Mouse (Mus musculus) ES-Bruce4 (cell line): ENCODE data around the gene Mapk1. TPM values are rescaled to one million over a fixed set of nuclear protein-coding genes. Genes with fewer than 3 reads are reported as not detected.

Experiments
- H3K27ac ChIP-seq: 2 replicates; pipeline ENCODE4 v1.5.1; 2012; ENCODE audit warnings: low read length, inconsistent platforms; ENCODE audit not compliant: insufficient read depth
- H3K27me3 ChIP-seq: 2 replicates; pipeline ENCODE4 v1.6.1; 2012; ENCODE audit warnings: mild to moderate bottlenecking, low read length, inconsistent platforms; ENCODE audit not compliant: control insufficient read depth, poor library complexity, insufficient read depth, severe bottlenecking
- H3K36me3 ChIP-seq: 2 replicates; pipeline ENCODE4 v1.6.1; 2012; ENCODE audit warnings: inconsistent platforms, mild to moderate bottlenecking, low read length, moderate library complexity; ENCODE audit not compliant: control insufficient read depth, poor library complexity, insufficient read depth, severe bottlenecking
- H3K4me1 ChIP-seq: one replicate; pipeline ENCODE4 v1.8.1; 2011; ENCODE audit warnings: low read length; ENCODE audit not compliant: control insufficient read depth, insufficient read depth
- H3K4me3 ChIP-seq: 2 replicates; pipeline ENCODE4 v1.5.1; 2011; ENCODE audit warnings: low read depth, mild to moderate bottlenecking, low read length
- H3K9ac ChIP-seq: 2 replicates; pipeline ENCODE4 v1.6.1; 2012; ENCODE audit warnings: low read depth, mild to moderate bottlenecking, inconsistent platforms; ENCODE audit not compliant: poor library complexity, severe bottlenecking
- H3K9me3 ChIP-seq: replicated peaks from 2 replicates; pipeline ENCODE4 v1.6.1; 2012; ENCODE audit warnings: mild to moderate bottlenecking, low read length, inconsistent platforms; ENCODE audit not compliant: control insufficient read depth, poor library complexity, insufficient read depth, severe bottlenecking
- CTCF ChIP-seq: IDR thresholded peaks from one replicate; pipeline ENCODE4 v1.8.1; 2011; ENCODE audit warnings: low read depth, low read length
- EP300 ChIP-seq: IDR thresholded peaks from 2 replicates; pipeline ENCODE4 v1.6.1; 2011; ENCODE audit warnings: low read depth, low read length; ENCODE audit not compliant: insufficient read depth
- POLR2A ChIP-seq: IDR thresholded peaks from one replicate; pipeline ENCODE4 v1.8.1; 2011; ENCODE audit warnings: low read length; ENCODE audit not compliant: insufficient read depth
- polyA plus RNA-seq: library from polyadenylated mRNA; stranded (reverse); fragments of >200 nt; gene quantifications from 2 replicates; pipeline ENCODE4 v1.2.4, GENCODE M21; 2011; ENCODE audit warnings: low read depth; ENCODE audit not compliant: missing spikeins, insufficient read depth, insufficient read length

The Mapk1 gene
- polyA plus RNA-seq = 327 and 351 TPM in 2 replicates

DNA sequence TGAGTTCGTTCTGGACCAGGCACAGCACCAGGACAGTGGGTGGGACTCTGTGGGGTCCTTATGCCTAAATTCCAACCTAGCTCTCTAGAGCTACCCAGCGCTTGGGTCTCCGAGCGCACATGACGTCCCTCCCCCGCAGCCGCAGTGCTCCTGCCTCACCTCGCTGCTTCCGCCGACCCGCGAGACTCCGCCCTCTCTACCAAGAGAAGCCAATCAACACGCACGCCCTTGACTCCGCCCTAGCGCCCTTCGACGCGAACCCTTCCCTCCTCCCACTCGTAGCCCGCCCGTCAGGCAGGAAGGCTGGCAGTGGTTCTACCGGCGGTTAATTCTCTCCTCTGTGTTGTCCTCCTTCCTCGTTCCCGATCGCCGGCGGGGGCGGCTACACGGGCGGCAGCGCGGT is at the start of gene Mapk1:
Mapk1 (plus strand) TSS at position 252 of the 403 bp plus-strand sequence.
- no peaks in the 10 kb centered on the region for H3K9me3 ChIP-seq
- H3K27ac ChIP-seq = no peak within 1 kb of the TSS
- TF ChIP-seq CTCF (no peak), POLR2A (peak; percentile 97)
- peak within 1 kb of the TSS; percentile 80 for H3K9ac ChIP-seq
- H3K4me1 ChIP-seq = peaks cover under 1% of the 10 kb centered on the region
- H3K36me3 ChIP-seq = peaks cover 23% of the 10 kb centered on the region
- peak within 1 kb of the TSS; percentile 87 for H3K4me3 ChIP-seq
- H3K27me3 ChIP-seq = no peaks in the 10 kb centered on the region

DNA sequence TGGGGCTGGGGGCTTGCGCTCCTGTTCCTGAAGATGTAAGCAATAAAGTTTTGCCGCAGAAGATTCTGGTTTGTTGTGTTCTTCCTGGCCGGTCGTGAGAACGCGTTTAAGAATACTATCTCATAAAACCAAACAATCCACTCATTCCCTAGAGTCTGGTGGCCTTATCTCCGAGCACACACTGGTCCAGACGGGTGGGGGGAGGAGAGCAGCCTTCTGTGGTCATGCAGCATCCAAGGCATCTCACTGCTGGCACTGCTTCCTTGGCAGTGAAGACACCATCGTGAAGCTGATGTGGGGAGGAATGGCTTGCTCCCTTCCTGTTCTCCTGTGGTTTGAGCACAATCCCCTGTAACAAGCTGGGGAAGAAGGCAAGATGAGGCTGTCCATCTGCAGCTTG is 43.6 kb upstream of the Mapk1 start:
- Histone ChIP-seq H3K27ac (no peak overlapping the region), H3K36me3 (no peaks in the 10 kb centered on the region)
- no peak for TF ChIP-seq POLR2A
- no peak for TF ChIP-seq CTCF
- TF ChIP-seq EP300 = no peak

DNA sequence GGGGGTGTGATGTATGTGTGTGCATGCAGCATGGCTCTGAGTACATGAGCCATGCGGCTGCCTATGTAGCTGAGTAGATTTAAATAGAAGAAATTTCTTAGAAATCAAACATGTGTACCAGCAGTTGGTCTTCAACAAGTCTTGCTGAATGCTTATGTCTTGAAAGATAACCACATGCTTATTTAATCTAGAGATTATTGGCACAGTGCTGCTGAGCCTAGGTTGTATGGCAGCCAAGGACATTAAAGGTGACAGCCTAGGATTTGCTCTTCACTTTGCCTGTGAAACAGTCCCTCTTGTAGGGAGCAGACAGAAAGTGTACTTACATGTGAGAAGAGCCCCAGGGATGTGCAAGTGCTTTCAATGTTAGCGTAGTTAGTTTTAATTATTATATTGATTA is 42.1 kb upstream of the Mapk1 start:
- TF ChIP-seq POLR2A (no peak), CTCF (no peak), EP300 (no peak)
- H3K27me3 ChIP-seq = no peaks in the 10 kb centered on the region
- no peak overlapping the region for H3K9ac ChIP-seq
- H3K36me3 ChIP-seq = no peaks in the 10 kb centered on the region
- no peak overlapping the region for H3K4me3 ChIP-seq
- H3K9me3 ChIP-seq = peaks cover 12% of the 10 kb centered on the region
- H3K27ac ChIP-seq = no peak overlapping the region
- no peaks in the 10 kb centered on the region for H3K4me1 ChIP-seq

More for the DNA sequence above, 43.6 kb upstream of the Mapk1 start:
- Histone ChIP-seq H3K4me1 (no peaks in the 10 kb centered on the region), H3K4me3 (no peak overlapping the region), H3K9ac (no peak overlapping the region), H3K27me3 (no peaks in the 10 kb centered on the region), H3K9me3 (peaks cover 12% of the 10 kb centered on the region)

DNA sequence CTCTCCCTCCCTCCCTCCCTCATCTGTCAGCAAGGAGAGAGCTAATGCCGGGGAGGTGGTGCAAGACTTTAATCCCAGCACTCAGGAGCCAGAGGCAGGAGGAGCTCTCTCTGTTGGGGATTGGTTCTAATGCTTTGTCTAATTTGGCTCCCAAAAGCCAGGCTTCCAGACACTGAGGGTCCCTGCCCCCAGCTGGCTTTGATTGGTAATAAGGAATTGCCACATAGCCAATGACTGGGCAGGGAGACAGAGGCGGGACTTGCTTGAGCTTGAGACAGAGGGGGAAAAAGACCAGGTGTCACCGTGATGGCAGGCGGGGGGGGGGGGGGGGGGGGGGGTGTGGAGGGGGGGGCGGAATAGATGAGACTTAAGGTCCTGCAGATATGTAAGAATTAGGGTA is 24.6 kb upstream of the Mapk1 start:
- no peaks in the 10 kb centered on the region for H3K27me3 ChIP-seq
- no peak overlapping the region for H3K4me3 ChIP-seq
- no peaks in the 10 kb centered on the region for H3K9me3 ChIP-seq
- H3K36me3 ChIP-seq = no peaks in the 10 kb centered on the region
- H3K27ac ChIP-seq = no peak overlapping the region
- H3K9ac ChIP-seq = no peak overlapping the region
- no peak for TF ChIP-seq POLR2A
- TF ChIP-seq CTCF = no peak
- TF ChIP-seq EP300 = no peak
- peaks cover 3% of the 10 kb centered on the region for H3K4me1 ChIP-seq

DNA sequence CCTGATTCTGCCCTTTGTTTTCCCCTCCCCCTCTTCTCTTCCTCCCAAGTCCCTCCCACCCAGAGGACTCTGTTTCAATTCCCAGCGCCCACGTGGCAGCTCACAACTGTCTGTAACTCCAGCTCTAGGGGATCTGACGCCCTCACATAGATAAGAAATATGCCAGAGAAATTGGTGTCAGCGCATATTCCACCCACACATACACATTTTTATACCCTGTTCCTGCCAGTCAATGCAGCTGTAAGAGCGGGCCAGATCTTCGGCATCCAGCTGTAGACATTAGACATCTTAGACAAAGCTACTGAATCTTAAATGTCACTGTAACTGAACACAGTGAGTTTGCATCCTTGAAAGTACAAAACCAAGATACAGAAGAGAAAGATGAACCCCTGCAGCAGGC is 23.3 kb upstream of the Mapk1 start:
- peaks cover 3% of the 10 kb centered on the region for H3K4me1 ChIP-seq
- TF ChIP-seq EP300 = no peak
- no peak for TF ChIP-seq POLR2A
- TF ChIP-seq CTCF = no peak

DNA sequence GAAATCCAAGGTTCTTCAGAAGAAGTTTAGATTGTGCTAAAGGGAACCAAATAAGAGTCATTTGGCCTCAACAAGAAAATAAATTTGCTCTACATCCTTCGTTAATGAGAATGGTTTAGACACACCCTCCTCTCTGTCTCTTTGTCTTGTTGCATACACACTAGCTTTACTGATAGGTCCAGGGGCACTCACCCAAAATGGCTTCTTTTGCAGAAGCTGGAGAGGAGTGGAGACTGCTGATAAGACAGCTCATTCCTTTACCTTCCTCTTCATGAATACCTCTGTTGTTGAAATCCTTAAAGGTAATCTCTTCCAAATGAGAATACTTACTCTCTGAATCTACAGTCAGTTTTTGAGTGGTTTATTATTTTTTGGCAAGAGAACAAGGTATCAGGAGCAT is 18.0 kb upstream of the Mapk1 start:
- Histone ChIP-seq H3K4me1 (no peaks in the 10 kb centered on the region), H3K27me3 (no peaks in the 10 kb centered on the region), H3K9me3 (no peaks in the 10 kb centered on the region), H3K27ac (no peak overlapping the region), H3K4me3 (no peak overlapping the region), H3K9ac (no peak overlapping the region), H3K36me3 (no peaks in the 10 kb centered on the region)
- no peak for TF ChIP-seq EP300

More for the DNA sequence above, 23.3 kb upstream of the Mapk1 start:
- no peaks in the 10 kb centered on the region for H3K9me3 ChIP-seq
- no peak overlapping the region for H3K27ac ChIP-seq
- H3K9ac ChIP-seq = no peak overlapping the region
- H3K4me3 ChIP-seq = no peak overlapping the region
- H3K27me3 ChIP-seq = no peaks in the 10 kb centered on the region
- H3K36me3 ChIP-seq = no peaks in the 10 kb centered on the region
